Mouse (Mus musculus) embryonic facial prominence, embryonic 14.5 days (tissue): Measurements from ENCODE around the gene 2510039O18Rik. TPM values are rescaled to one million over a fixed set of nuclear protein-coding genes. Genes with fewer than 3 reads are reported as not detected.

Experiments
- ATAC-seq: fragments of 200-750 bp; cut with Nextera tagmentation; 2 replicates; pipeline ENCODE4 v1.8.0; 2017; ENCODE audit warnings: low read depth, moderate number of reproducible peaks, moderate TSS enrichment
- DNase-seq: peaks from one replicate; pipeline ENCODE4 v3.0.0-alpha.2; 2015; ENCODE audit warnings: low spot score
- H3K27ac ChIP-seq: fragments of 300-500 bp; sonication (generic); replicated peaks from 2 replicates; pipeline ENCODE4 v1.5.1; 2014; ENCODE audit warnings: low read depth, mild to moderate bottlenecking, low read length, moderate library complexity
- H3K27me3 ChIP-seq: fragments of 300-500 bp; sonication (generic); replicated peaks from 2 replicates; pipeline ENCODE4 v1.6.1; 2014; ENCODE audit warnings: low read length; ENCODE audit not compliant: control insufficient read depth, insufficient read depth
- H3K36me3 ChIP-seq: fragments of 300-500 bp; sonication (generic); 2 replicates; pipeline ENCODE4 v1.6.1; 2014; ENCODE audit warnings: low read length, mixed read lengths; ENCODE audit not compliant: control insufficient read depth, insufficient read depth
- H3K4me1 ChIP-seq: fragments of 300-500 bp; sonication (generic); 2 replicates; pipeline ENCODE4 v1.6.1; 2014; ENCODE audit warnings: antibody characterized with exemption, low read length; ENCODE audit not compliant: control insufficient read depth, insufficient read depth
- H3K4me2 ChIP-seq: fragments of 300-500 bp; sonication (generic); 2 replicates; pipeline ENCODE4 v1.6.1; 2014; ENCODE audit warnings: low read depth, mild to moderate bottlenecking, low read length, moderate library complexity, mixed read lengths
- H3K4me3 ChIP-seq: fragments of 300-500 bp; sonication (generic); 2 replicates; pipeline ENCODE4 v1.5.1; 2014; ENCODE audit warnings: low read depth, mild to moderate bottlenecking, low read length
- H3K9ac ChIP-seq: fragments of 300-500 bp; sonication (generic); 2 replicates; pipeline ENCODE4 v1.6.1; 2014; ENCODE audit warnings: low read depth, mild to moderate bottlenecking, low read length, moderate library complexity, mixed read lengths
- H3K9me3 ChIP-seq: fragments of 300-500 bp; sonication (generic); 2 replicates; pipeline ENCODE4 v1.6.1; 2016; ENCODE audit warnings: low read length; ENCODE audit not compliant: control insufficient read depth
- WGBS: fragments of 180-500 bp; shearing (Covaris S2); extraction: QIAGEN DNeasy Blood & Tissue Kit; methylation state at CpG from one replicate; pipeline ENCODE4 v1.1.7; 2014; 5-methylcytosine and 5-hydroxymethylcytosine counted together
- polyA plus RNA-seq: library from polyadenylated mRNA; unstranded; fragments of >200 nt; fragmentation: Nextera tagmentation; extraction: Ambion mirVana; gene quantifications from 2 replicates; pipeline ENCODE4 v1.2.1, GENCODE M21; 2014

The 2510039O18Rik gene
- polyA plus RNA-seq, 1 experiment from 2014 or later = 23.0 TPM

GRCm38 (mm10) chr4:147985205-147986132 lies 44.8 kb downstream of the 2510039O18Rik start, which contains the start of gene Nppb:
TSS of gene Nppb (plus strand) at chr4:147985788.
- no peaks in the 10 kb centered on the region for H3K36me3 ChIP-seq
- no peak within 1 kb of the TSS for H3K9ac ChIP-seq
- no peaks in the 10 kb centered on the region for H3K4me1 ChIP-seq
- no peak within 1 kb of the TSS for H3K4me3 ChIP-seq
- H3K27me3 ChIP-seq = no peaks in the 10 kb centered on the region
- no peak within 1 kb of the TSS for H3K27ac ChIP-seq
- WGBS = 28% methylated on average over 18 of the region's 20 CpGs
- no peaks in the 10 kb centered on the region for H3K9me3 ChIP-seq
- peak; percentile 57 for DNase-seq
- no peak within 1 kb of the TSS for H3K4me2 ChIP-seq
- ATAC-seq = no peak

GRCm38 (mm10) chr4:147993571-147994095 lies 52.9 kb downstream of the 2510039O18Rik start:
- Histone ChIP-seq H3K4me3 (no peak overlapping the region), H3K27ac (no peak overlapping the region), H3K4me2 (no peak overlapping the region), H3K4me1 (no peaks in the 10 kb centered on the region), H3K9me3 (no peaks in the 10 kb centered on the region), H3K36me3 (no peaks in the 10 kb centered on the region), H3K27me3 (no peaks in the 10 kb centered on the region), H3K9ac (no peak overlapping the region)
- no peak for DNase-seq
- ATAC-seq = no peak
- 50% methylated on average over 7 of the region's 7 CpGs for WGBS

GRCm38 (mm10) chr4:147995311-147995710 lies 54.6 kb downstream of the 2510039O18Rik start:
- Histone ChIP-seq H3K9ac (no peak overlapping the region), H3K4me3 (no peak overlapping the region), H3K4me2 (no peak overlapping the region), H3K9me3 (no peaks in the 10 kb centered on the region), H3K4me1 (no peaks in the 10 kb centered on the region), H3K36me3 (no peaks in the 10 kb centered on the region), H3K27ac (no peak overlapping the region), H3K27me3 (no peaks in the 10 kb centered on the region)
- DNase-seq (no peak), ATAC-seq (no peak)
- WGBS = 77% methylated on average over 3 of the region's 3 CpGs

Other genes with a start within 250 kb of the 2510039O18Rik start
- not detected in 2 replicates for gene Zfp534, start 238.3 kb upstream of the 2510039O18Rik start, polyA plus RNA-seq
- 7.4 and 8.3 TPM in 2 replicates for gene Zfp984, start 131.1 kb upstream of the 2510039O18Rik start, polyA plus RNA-seq
- gene Zfp933, start 92.5 kb upstream of the 2510039O18Rik start, polyA plus RNA-seq = 4.6 and 6.9 TPM in 2 replicates
- 23.9 and 25.6 TPM in 2 replicates for gene Miip, start 72.1 kb upstream of the 2510039O18Rik start, polyA plus RNA-seq
- gene Fv1, start 71.9 kb upstream of the 2510039O18Rik start, polyA plus RNA-seq = 5.2 and 5.5 TPM in 2 replicates
- 37.0 and 37.5 TPM in 2 replicates for gene Mfn2, start 36.2 kb upstream of the 2510039O18Rik start, polyA plus RNA-seq
- 83.8 and 102 TPM in 2 replicates for gene Plod1, start 4.1 kb upstream of the 2510039O18Rik start, polyA plus RNA-seq
- 0.28 TPM in 1 of 2 replicates, not detected in the other for gene Nppb, start 44.9 kb downstream of the 2510039O18Rik start, polyA plus RNA-seq
- gene Nppa, start 59.8 kb downstream of the 2510039O18Rik start, polyA plus RNA-seq = not detected in 2 replicates
- 7.4 and 7.8 TPM in 2 replicates for gene Clcn6, start 97.9 kb downstream of the 2510039O18Rik start, polyA plus RNA-seq
- 20.3 and 21.4 TPM in 2 replicates for gene Mthfr, start 98.2 kb downstream of the 2510039O18Rik start, polyA plus RNA-seq
- gene Agtrap, start 147.1 kb downstream of the 2510039O18Rik start, polyA plus RNA-seq = 15.9 and 16.2 TPM in 2 replicates
- 51.1 and 59.8 TPM in 2 replicates for gene Mad2l2, start 189.5 kb downstream of the 2510039O18Rik start, polyA plus RNA-seq
- 0.56 and 0.67 TPM in 2 replicates for gene Draxin, start 189.8 kb downstream of the 2510039O18Rik start, polyA plus RNA-seq
- gene Fbxo6, start 211.2 kb downstream of the 2510039O18Rik start, polyA plus RNA-seq = 13.8 and 15.3 TPM in 2 replicates
- gene Fbxo44, start 219.6 kb downstream of the 2510039O18Rik start, polyA plus RNA-seq = 7.7 and 9.6 TPM in 2 replicates
- gene Fbxo2, start 219.7 kb downstream of the 2510039O18Rik start, polyA plus RNA-seq = 5.4 and 7.9 TPM in 2 replicates